Mouse (Mus musculus) cerebellum, postnatal 14 days (tissue): ENCODE data around the gene Slc25a11.

ENCODE experiments used
- DNase-seq, 2 experiments: peaks; one replicate each; pipeline ENCODE4 v3.0.0; 2021; ENCODE audit warnings: mixed read lengths in 2 of 2

Gene Slc25a11

DNA sequence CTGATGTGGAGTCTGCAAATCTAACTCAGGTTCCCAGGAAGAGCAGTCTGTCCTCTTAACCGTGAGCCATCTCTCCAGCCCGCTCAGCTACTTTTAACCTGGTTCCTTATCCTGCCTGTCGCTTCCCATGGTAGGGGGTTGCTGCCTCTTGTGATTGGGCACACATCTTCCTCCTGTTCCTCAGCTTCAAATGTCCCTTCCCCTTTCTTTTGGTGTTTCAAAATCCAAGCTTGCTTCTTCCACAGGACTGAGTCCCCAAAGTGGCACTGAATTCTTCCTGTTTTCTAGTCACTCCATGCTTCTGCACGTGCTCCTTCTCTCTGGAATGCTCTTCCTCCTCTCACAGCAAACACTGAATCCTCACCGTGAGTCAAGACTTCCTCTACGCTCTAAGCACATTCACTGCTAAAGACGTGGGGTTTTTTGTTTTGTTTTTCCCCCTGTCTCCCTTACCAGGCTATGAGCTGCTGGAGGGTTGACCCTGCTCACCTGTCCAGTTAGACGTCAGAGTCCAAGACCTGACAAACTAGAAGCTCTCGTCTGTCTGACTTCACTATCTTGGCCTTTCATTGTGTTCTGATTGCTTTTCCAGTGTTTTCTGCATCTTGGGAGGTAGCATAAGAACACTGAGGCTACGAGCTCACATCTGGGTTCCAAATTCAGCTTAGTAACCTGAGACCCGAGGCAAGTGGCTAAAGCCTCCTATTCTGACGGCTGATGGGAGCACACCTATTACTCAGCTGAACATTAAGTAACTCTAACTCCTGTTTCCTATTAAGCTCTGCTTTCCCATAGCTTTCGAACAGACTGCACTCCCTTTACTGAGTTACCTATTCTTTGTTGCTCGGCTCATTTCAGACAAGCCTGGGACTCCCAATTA is 20.2 kb upstream of the Slc25a11 start:
- DNase-seq = no peak

DNA sequence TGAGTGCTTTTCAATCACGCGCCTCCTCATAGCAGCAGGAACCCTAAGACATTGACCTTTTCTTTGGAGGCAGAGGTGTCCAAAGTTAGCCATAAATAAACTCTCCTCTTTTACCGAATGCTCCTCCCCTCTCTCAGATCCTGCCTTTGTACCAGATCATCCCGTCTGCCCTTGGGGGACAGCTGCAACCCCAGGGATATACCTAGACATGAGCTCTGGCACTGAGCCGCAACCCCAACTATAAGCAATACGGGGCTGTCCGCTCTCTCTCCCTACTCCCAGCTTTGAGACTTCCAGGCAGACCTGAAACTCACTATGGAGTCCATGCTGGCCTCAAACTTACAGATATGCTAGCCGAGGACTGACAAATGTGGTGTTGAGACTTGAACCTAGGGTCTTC is 19.4 kb upstream of the Slc25a11 start:
- DNase-seq = no peak

DNA sequence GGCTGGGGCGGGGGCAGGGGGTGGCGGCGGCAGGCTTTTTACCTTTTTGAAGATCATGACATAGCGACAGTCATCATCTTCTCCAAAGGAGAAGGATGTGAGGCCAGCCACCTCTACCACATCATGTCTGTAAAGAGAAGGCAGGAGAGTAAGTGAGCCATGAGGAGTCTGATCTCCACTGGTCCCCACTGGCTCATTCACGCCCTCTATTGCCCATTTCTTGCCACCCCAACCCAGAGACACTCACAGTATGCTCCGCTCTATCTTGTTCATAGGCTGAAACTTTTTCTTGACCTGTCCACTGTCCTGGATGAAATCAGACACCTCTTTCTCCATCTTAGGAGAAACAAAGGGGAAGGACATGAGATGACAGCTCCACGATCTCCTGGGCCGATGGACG is 17.5 kb upstream of the Slc25a11 start:
- DNase-seq = no peak

DNA sequence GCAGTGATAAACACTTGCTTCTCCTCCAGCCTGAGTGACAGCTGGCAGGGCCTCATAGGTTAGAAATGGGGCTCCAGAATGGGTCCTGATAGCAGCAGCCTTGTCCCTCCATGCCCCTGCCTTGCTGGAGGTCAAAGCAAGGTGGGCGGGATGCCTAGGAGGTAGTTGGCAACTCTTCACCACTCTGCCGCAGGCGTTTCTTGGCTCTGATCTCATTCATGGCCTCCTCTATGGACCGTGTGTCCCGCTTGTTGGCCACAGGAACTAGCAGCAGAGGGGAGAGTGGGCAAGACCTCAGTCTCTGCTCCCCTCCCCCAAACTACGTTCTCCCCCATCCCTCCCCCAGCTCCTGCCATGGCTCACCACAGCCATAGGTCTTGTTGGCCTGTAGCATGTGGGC is 16.7 kb upstream of the Slc25a11 start:
- no peak for DNase-seq

DNA sequence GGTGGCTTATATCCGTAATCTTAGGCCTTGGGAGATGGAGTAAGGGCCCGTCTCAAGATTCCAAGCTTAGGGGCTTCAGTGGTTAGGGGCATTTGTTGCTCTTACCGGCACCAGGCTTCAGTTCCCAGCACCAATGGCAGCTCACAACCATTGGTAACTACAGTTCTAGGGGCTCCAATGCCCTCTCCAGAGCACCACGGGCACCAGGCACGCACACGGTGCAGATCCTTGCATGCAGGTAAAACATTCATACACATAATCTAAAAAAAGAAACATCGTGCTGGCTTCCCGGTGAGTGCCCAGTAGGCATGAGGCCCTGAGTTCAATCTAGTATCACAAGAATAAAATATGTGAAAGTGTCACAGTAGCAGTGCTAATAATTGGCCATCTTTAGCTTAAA is 15.8 kb upstream of the Slc25a11 start:
- no peak for DNase-seq

DNA sequence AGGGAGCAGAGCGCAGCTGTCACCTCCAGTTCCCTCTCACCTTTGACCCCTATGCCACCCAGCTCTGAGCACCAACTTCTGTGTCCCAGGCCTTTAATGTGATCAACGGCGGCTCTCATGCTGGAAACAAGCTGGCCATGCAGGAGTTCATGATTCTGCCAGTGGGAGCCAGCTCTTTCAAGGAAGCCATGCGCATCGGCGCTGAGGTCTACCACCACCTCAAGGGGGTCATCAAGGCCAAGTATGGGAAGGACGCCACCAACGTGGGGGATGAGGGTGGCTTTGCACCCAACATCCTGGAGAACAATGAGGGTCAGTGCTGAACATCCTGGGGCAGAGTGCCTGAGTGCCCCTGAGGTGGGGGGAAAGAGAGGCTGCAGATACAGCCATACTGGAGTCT is 13.3 kb upstream of the Slc25a11 start:
- DNase-seq = no peak

DNA sequence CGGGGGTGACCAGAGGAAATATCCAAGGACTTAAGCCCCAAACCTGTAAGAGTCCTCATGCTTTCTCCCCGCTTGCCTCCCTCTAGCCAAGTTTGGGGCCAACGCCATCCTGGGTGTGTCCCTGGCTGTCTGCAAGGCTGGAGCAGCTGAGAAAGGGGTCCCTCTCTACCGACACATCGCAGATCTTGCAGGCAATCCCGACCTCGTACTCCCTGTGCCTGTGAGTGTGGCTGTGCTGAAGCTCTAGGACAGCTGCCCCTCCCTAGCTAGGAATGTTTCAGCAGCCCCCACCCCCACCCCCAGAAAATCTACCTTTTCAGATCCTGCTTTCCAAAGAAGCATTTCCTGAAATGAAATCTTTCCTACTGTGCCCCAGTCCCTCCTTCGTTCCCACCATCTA is 11.7 kb upstream of the Slc25a11 start:
- DNase-seq = no peak

DNA sequence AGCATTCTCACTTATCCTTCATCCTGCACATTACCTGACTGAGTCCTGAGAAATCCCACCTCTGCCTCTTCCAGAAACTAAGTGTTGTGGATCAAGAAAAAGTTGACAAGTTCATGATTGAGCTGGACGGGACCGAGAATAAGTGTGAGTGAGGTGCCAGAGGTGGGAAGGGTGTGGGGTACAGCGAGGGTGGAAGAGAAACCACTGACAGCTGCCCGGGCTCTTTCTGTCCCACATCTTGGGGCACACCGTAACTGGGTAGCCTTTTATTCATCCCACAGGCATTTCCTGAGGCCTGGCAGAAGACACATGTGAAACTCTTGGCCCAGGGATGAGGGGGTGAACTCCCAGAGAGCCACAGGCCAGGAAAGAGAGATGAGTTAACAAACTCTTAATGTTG is 11.2 kb upstream of the Slc25a11 start:
- no peak for DNase-seq

DNA sequence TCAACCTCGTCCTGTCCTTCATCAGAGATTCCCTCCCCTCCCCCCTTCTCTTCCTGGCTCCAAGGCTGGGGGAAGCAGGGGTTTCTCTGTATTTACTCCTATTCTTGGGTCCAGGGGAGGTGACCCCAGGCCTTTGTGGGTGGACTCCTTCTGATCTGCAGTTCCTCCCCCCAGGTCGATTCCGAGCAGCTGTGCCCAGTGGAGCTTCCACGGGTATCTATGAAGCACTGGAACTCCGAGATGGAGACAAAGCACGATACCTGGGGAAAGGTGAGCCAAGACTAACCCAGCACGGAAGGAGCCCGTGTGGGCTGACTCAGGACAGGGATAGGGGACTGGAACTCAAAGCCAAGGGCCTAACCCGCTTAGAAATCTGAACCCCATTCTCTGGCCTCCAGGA is 10.7 kb upstream of the Slc25a11 start:
- no peak for DNase-seq

DNA sequence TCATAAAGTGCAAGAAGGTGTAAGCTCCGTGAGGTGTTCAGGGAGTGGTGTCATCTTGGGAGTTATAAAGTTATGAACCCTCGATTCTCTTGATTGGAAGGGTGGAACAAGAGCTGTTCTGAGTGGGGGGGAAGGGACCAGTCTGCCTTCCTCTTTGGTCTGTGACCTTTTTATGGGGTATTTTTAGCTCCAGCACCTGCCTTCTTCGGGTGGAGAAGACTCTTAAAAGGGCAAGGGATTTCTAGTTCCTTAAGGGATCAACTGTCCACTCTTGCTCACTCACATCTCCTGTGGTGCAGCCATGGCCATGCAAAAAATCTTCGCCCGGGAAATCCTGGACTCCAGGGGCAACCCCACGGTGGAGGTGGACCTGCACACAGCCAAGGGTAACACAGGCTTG is 10.3 kb upstream of the Slc25a11 start:
- peak in 1 of 2 experiments; percentile 4 for DNase-seq

DNA sequence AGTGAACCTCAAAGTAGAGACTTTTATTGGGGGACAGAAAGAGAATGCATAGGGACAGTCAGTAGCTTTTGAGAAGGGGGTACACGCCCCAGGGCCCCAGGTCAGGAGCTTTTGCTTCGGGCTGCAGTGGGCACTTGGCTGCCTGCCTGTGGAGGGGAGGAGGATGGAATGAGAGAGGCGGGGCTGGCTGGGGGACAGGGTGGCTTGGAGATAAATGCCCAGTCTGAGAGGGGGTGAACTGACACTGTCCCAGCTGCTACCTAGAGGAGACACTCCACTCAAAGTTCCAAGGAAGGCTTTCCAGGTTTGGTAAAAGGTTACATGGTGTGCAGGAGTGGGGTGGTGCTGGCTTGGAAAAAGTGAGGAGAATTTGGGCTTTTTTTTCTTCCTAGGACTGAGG is 9.7 kb upstream of the Slc25a11 start, which contains the start of gene Eno3:
TSS of gene Eno3 (plus strand) at position 239 of the 400 bp plus-strand sequence.
- peak in 1 of 2 experiments; percentile 53 for DNase-seq

DNA sequence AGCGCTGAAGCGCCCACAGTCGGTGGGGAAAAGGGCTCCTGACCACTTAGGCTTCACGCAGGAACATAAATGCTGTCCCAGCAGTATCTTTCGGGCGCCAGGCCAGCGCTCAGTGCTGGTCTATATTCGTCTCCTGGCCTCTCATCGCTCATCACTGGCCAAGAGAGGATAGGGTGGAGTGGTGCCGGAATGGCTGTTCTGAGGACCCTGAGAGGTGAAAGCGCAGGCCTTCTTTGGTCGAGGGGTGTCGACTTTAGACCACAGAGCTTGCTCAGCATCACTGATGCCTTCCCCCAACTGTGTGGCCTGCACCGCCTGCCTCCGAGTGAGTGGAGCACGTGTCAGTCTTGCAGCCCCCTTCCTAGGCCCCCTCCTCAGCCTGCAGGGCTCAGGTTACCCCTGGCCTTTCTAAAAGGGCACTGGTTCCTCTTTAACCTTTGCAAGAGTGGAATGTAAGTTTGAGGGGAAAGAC is 9.2 kb upstream of the Slc25a11 start:
- peak; percentile 66 to 77 for DNase-seq

DNA sequence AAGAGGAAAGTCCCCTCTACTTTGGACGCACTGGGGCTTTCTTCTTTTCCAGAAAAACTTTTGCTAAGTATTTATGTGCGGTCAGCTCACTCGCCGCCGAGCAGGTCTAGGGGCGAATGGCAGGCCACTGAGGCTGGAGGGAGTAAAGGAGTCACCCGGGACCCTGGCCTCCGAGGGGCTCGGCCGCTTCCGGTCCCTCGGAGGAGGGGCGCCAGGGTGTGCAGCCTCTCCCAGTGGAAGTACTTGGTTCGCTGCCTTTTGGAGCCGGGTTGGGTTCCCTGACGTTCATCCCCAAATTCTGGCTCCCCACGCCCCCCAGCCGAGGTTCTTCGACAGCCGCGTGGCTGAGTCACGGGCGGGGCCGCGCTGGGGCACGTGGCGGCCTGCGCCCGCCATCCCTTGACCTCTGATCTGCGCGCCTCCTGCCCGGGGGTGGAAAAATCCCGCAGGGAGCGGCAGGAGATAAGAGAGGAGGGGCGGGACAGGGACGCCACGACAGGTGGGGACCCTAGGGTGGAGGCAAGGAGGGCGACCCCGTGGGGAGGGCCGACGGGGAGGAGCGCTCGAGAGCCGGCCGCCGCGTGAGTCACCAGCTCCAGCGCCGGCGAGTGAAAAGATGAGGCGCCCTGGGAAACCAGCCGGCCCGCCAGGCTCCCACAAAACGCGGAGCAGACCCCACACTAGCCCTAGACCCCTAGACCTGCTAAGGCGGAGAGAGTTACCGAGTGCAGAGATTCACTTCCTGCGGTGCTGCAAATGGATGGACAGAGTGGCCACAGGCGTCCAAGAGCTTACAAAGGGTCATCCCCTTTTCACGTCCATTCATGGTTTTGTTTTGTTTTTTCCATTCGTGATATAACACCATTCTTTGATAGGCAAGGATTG is 8.5 kb upstream of the Slc25a11 start:
- peak; percentile 49 to 65 for DNase-seq

DNA sequence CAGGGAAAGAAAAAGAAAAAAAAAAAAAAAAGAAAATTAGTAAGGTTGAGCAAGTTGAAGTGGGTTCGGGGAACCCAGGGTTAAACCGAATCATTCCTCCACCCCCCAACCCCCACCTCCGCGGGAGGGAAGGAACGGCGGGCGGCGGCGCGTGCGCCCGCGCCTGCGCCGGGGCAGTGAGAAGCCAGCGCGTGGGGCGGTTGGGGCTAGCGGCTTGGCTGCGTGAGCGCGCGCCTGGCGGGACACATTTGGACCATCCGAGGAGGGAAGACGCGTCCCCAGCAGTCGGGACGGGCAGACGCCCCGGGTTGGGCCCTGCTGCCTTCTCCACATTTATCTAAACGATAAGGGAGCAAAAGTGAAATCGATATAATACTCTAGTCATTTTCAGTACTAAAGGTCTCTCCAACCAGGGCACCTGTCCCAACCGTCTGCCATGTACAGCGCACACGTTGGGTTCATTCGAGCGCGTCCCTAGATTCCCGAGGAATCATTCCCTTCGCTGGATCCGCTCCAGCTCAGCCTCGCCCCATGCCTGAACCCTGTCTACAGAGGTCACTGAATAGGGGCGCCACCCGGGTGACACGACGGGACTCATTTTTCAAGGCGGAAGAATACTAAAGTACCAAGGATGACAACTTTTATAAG is 7.8 kb upstream of the Slc25a11 start:
- DNase-seq = peak; percentile 89 to 92

DNA sequence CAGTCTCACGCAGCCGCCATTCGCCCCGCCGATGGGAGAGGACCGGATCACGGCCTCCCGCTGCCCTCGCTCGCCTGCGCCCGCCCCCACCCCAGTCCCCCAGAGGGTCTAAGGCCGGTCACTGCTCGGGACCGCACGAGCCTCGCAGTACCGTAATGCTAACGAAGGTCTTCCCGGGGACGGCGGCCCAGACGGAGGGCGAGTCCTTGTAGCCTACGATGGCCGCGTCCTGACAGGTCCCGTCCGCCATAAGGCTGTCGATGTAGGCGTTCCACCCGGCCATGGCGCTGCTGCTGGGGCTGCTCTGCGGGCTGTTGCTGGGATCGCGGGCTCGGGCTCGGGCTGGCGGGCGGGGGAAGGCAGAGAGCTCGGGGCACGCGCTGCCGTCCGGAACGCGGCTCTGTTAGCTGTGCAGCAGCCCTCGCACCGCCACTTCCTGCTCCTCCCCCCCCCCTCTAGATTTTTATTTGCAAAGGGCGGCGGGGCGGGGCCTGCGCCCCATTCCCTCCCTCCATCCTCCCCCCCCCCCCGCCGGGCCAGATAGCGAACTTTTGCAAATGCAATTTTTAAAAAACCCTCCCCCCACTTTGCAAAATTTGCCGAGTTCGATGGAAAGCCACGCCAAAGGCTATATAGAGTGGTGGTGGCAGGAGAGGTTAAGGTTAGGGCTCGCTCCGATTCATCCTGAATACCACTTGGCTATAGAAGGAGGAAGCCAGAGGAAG is 7.1 kb upstream of the Slc25a11 start, which contains the start of gene Pfn1:
TSS of gene Pfn1 (minus strand) at position 447 of the 725 bp plus-strand sequence.
- peak; percentile 83 to 86 for DNase-seq

DNA sequence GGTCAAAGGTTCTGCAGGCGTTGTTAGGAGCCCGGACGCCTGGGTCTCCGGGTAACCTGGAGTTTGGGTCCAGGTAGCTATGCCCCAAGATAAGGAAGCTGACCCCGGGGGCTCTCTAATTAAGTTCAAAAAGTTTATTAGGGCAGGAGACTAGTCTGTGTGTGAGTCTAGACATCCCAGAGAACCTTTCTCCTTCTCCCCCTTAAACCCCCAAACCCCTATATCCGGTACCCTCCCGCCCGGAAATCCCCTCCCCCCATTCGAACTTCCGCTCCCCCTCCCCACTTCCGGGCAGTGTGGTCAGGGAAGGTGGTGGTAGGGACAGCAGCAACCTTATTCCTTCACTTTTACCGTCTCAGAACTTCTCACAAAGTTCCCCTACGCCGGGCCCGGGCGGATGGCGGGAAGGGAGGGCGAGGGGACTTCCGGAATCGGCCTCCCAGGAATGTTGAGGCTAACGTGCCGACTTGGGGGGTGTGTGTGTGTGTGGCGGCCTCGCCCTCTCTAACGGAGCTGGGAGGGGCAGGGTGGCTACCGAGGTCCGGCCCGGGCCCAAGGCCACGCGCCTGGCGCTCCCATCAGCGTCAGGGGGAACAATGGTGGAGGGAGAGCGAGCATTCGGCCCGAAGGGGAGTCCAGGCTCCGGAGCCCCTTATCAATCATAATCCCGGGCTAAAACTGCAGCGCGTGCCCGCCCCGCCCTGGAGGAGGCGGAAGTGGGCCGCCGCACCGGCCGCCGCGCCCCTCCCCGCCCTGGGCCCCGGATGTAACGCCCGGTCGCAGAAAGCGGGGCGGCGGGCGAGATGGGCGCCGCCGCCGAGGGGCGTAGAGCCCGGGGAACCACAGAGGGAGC is 6.3 kb upstream of the Slc25a11 start:
- peak; percentile 77 to 78 for DNase-seq

DNA sequence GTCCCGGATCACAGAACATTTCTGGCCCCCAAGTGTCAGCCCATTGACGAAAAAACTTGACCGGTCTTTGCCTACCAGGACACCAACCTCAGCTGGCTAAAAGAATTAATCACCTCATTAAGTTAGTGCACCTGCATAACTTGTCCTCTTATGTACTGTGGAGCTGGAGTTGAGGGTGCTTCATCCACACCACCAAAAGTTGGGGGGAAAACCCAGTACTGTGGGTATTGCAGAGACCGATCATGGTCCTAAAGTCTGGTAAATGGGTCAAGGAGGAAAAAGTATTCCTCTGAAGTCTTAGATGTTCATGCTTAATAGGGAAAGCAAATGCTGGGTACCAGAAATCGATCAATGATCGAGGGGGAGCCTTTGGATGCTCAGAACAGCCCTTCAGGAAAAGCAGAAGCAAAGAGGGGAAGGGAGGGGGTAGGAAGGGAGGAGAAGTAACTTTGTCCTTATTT is 5.6 kb upstream of the Slc25a11 start:
- DNase-seq = no peak

DNA sequence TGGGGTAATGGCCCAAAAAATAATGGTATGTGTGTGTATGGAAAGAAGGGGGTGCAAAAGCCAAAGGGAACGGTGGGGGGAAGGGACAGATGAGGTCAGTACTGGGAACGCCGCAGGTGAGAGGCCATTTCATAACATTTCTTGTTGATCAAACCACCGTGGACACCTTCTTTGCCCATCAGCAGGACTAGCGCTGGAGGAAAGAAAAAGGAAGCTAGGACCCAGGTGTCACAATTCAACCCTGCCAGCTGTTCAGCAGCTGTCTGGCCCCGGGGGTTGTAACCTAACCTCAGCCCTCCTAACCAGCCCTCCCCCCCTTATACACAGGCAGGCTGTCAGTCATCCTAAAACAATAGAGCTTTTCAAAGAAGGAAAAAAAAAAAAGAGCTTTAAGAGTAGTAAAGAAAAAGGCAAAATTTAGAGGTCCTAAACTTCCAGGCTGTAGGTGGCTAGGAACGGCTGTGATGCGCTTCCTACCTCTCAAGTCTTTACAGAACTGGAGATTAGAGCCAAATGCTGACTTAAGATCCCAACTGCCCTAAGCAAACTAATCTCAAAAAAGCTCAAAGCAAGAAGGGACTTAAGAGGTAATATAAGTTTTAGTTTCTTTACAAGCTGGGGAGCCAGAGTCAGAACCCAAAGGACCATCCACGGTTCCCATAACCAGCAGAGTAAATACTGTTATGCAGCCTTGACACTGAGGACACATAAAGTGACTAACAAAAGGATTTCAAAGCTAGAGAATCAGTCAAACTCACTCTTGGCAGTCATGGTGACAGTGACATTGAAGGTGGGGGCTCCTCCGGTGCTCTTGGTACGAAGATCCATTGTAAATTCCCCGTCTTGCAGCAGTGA is 5.0 kb upstream of the Slc25a11 start:
- DNase-seq = no peak

DNA sequence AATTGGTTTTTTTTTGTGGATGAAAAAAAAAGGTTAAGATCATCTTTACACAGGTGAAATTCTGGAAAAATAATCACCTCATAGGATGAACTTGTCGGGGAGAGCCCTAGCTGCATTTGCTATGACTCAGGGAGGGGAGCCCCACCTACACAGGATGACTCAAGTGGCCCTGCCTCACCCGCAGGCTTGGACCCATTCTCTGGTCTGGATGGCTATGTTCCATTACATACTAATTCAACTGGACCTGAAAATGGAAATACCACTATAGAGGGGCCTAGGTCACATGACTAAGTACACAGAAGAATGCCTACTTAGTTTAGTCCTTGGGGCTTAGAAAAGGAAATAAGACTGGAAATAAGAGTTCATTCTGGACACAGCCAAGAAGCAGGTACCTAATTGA is 4.1 kb upstream of the Slc25a11 start:
- no peak for DNase-seq
